Mouse (Mus musculus) heart, embryonic 15.5 days (tissue): Measurements from ENCODE around the gene Gp5. TPM values are rescaled to one million over a fixed set of nuclear protein-coding genes. Genes with fewer than 3 reads are reported as not detected.
"Not testable (repeated sequence)": the region's sequence is repeated elsewhere in the genome, so short reads cannot be mapped to it uniquely, and the experiment has no call there.

Experiments
- ATAC-seq: fragments of 200-750 bp; cut with Nextera tagmentation; replicated peaks from 2 replicates; pipeline ENCODE4 v1.8.0; 2017; ENCODE audit warnings: low read depth, moderate TSS enrichment; ENCODE audit not compliant: insufficient number of reproducible peaks, insufficient read depth, low FRiP score
- H3K27ac ChIP-seq: fragments of 300-500 bp; sonication (generic); 2 replicates; pipeline ENCODE4 v1.5.1; 2015; ENCODE audit warnings: mild to moderate bottlenecking, inconsistent platforms
- H3K27me3 ChIP-seq: fragments of 300-500 bp; sonication (generic); 2 replicates; pipeline ENCODE4 v1.6.1; 2015; ENCODE audit warnings: inconsistent platforms
- H3K36me3 ChIP-seq: fragments of 300-500 bp; sonication (generic); 2 replicates; pipeline ENCODE4 v1.6.1; 2015; ENCODE audit warnings: mild to moderate bottlenecking, inconsistent platforms
- H3K4me1 ChIP-seq: fragments of 300-500 bp; sonication (generic); replicated peaks from 2 replicates; pipeline ENCODE4 v1.6.1; 2015; ENCODE audit warnings: inconsistent platforms
- H3K4me2 ChIP-seq: fragments of 300-500 bp; sonication (generic); 2 replicates; pipeline ENCODE4 v1.6.1; 2015; ENCODE audit warnings: inconsistent platforms, mild to moderate bottlenecking, moderate library complexity
- H3K4me3 ChIP-seq: fragments of 300-500 bp; sonication (generic); 2 replicates; pipeline ENCODE4 v1.5.1; 2015; ENCODE audit warnings: mild to moderate bottlenecking, inconsistent platforms
- H3K9ac ChIP-seq: fragments of 300-500 bp; sonication (generic); 2 replicates; pipeline ENCODE4 v1.6.1; 2015; ENCODE audit warnings: mild to moderate bottlenecking, inconsistent platforms
- H3K9me3 ChIP-seq: fragments of 300-500 bp; sonication (generic); replicated peaks from 2 replicates; pipeline ENCODE4 v1.6.1; 2016; ENCODE audit warnings: inconsistent platforms
- WGBS: fragments of 180-500 bp; shearing (Covaris S2); methylation state at CpG from one replicate; pipeline ENCODE4 v1.1.7; 2015; ENCODE audit warnings: mixed read lengths; 5-methylcytosine and 5-hydroxymethylcytosine counted together
- polyA plus RNA-seq: library from polyadenylated mRNA; unstranded; fragments of >200 nt; fragmentation: Nextera tagmentation; extraction: Ambion mirVana; gene quantifications from 2 replicates; pipeline ENCODE4 v1.2.1, GENCODE M21; 2015

Gp5 gene
- polyA plus RNA-seq = 1.3 and 1.6 TPM in 2 replicates

DNA sequence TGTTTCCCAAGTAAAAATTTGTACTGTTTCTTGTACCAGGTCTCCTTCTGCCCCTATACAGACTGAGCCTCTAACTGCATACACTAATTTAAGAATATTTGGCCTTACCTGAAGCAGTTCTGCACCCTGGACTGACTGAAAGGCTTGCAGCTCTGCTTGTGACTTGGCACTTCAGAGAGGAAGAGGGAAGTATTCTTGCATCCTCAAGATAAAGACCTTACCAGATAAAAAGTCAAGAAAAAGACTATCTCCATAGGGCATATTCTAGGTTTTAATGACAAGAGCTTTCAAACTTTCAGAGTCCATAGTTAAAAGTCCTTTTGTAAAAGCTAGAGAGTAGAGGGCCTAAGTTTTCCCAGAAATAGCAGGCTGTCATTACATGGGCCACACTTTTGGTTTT, at the start of gene Gp5:
Gene Gp5 (minus strand): TSS at position 133 of the 400 bp plus-strand sequence.
- Histone ChIP-seq H3K27me3 (peaks cover 61% of the 10 kb centered on the region), H3K36me3 (no peaks in the 10 kb centered on the region; the same call in 1 of the 2 replicates), H3K4me2 (peak within 1 kb of the TSS; percentile 99), H3K9me3 (no peaks in the 10 kb centered on the region), H3K9ac (no peak within 1 kb of the TSS), H3K4me3 (peak within 1 kb of the TSS; percentile 60), H3K27ac (no peak within 1 kb of the TSS), H3K4me1 (peaks cover 22% of the 10 kb centered on the region)
- ATAC-seq = no peak

DNA sequence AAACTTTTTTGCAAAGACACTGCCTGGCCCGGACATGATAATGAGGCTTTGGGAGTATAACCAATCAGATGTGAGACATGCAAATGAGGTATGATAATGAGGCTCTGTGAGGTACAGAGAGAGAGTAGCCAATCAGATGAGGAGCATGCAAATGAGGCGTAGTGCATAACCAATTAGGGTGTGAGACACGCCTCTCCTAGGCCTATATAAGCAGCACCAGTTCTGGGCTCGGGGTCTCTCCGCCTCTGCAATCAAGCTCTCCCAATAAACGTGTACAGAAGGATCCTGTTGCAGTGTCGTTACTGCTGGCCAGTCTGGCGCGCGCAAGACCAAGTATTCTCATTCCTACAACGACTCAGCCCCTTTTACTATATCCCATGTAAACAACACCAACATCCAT, 42.9 kb upstream of the Gp5 start:
- H3K4me3 ChIP-seq, H3K9me3 ChIP-seq, H3K27me3 ChIP-seq, H3K9ac ChIP-seq, ATAC-seq, H3K4me2 ChIP-seq, H3K27ac ChIP-seq, H3K4me1 ChIP-seq: not testable (repeated sequence)
- peaks cover 21% of the 10 kb centered on the region for H3K36me3 ChIP-seq
- 97% methylated on average over 11 of the region's 11 CpGs for WGBS

DNA sequence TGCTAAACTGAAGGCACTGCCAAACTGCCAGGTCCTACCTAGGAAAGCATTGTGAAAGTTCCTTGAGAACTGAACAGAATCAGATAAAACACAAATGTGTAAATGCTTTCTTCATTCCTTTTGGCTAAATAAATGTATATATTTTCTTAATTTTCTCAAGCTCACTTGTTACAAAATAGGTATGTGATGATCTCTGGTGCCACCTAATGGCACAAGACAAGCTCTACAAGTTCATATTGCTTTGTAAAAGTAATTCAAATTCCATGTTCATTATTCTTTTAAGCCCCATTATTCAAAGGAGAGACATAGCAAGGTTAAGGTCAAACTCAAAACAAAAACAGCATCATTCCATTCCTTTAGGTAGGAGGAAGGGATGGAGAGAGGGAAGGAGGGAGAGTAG, 3.7 kb upstream of the Gp5 start:
- Histone ChIP-seq H3K9me3 (no peaks in the 10 kb centered on the region), H3K36me3 (no peaks in the 10 kb centered on the region; the same call in 1 of the 2 replicates), H3K9ac (no peak overlapping the region), H3K27ac (no peak overlapping the region), H3K27me3 (peaks cover 28% of the 10 kb centered on the region), H3K4me1 (peaks cover 8% of the 10 kb centered on the region), H3K4me2 (no peak overlapping the region), H3K4me3 (no peak overlapping the region)
- ATAC-seq = no peak

DNA sequence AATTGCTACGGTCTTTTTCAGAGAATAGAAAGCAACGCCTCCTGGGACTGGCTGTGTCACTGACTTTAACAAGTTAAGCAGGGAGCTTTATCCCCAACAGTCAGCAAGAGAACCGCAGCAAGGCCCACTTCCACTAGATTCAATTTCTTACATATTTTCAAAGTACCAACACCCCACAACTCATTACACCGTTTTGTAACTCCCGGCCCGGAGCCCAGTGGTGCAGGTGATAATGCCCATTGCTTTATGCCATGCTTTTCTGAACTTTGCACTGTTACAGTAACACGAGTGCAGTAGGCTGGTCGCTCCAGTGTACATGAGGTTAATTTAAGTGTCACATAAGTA, 436 bp downstream of the Gp5 start:
- H3K27me3 ChIP-seq = peaks cover 65% of the 10 kb centered on the region
- H3K9ac ChIP-seq = no peak overlapping the region
- no peak overlapping the region for H3K4me3 ChIP-seq
- WGBS = 59% methylated on average over 8 of the region's 8 CpGs
- no peaks in the 10 kb centered on the region for H3K9me3 ChIP-seq
- ATAC-seq = no peak
- H3K36me3 ChIP-seq = no peaks in the 10 kb centered on the region
- no peak overlapping the region for H3K27ac ChIP-seq
- H3K4me1 ChIP-seq = peaks cover 22% of the 10 kb centered on the region
- peak overlapping the region; percentile 99; the same call in 1 of the 2 replicates for H3K4me2 ChIP-seq

DNA sequence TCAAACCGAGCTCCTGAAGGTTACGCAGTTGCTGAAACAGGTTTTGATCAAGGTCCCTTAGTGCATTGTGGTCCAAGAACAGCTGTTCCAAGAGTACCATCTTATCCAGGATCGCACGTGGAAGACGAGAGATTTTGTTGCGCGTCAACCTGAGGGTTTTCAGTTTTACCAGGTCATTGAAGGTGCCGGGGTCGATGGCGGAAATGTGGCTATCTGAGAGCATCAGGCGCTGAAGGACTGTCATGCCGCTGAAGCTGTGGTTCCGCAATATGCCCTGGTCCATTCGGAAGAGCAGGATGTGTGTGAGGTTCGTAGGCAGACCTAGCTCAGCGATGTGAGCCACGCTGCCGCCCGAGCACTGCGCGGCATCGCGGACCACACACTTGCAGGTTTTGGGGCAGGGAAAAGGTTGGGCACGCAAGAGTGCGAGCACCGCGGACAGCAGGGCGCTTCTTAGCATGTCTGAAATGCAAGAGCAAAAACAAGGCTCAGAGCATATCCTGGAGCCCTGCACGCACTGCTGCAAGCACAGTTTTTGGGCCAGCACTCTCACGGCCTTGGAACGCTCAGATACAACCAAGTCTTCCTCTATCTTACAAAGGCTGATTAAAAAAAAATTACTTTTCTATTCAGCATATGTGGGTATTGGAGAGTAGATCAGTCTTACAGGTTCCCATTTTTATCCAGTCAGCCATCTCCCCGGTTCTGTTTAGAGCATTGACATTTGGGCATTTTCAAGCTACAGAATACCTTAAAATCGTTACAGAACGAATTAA, 996 bp downstream of the Gp5 start:
- no peak for ATAC-seq

DNA sequence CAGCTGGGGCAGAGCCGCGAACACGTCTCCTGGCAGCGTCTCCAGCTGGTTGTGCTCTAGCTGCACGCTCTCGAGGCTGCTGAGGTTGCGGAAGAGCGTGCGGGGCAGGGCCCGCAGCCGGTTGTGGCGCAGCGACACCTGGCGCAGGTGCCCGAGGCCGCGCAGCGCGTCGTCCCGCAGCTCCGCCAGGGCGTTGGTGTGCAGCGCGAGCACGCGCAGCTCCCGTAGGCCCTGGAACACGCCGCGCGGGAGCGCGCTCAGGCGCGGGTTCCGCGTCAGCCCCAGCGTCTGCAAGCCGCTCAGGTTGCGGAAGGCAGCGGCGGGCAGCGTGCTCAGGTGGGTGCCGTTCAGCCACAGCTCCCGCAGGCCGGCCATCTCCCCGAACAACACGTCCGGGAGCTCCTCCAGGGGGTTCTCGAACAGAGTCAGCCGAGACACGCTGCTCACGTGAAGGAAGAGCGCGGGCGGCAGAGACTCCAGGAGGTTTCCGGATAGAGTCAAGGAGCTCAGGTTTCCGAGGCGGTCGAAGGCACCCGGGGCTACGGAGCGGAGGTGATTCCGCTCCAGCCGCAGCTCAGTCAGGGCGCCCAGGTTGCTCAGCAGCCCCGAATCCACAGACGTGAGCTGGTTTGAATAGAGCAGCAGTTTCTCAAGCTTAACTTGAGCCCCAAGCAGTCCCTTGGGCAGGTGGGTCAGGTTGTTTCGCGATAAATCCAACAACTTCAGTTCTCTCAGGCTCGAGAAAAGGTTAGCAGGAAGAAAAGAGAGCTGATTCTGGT, 1.8 kb downstream of the Gp5 start:
- ATAC-seq = peak; percentile 58; the same call in 1 of the 2 replicates
- H3K27me3 ChIP-seq = peaks cover 73% of the 10 kb centered on the region
- H3K9me3 ChIP-seq = no peaks in the 10 kb centered on the region
- under 1% methylated on average over 72 of the region's 72 CpGs for WGBS
- H3K4me3 ChIP-seq = peak overlapping the region; percentile 60
- H3K27ac ChIP-seq = no peak overlapping the region
- H3K36me3 ChIP-seq = no peaks in the 10 kb centered on the region
- peaks cover 22% of the 10 kb centered on the region for H3K4me1 ChIP-seq
- peak overlapping the region; percentile 49 for H3K9ac ChIP-seq
- peak overlapping the region; percentile 99 for H3K4me2 ChIP-seq

More for the DNA sequence above, 996 bp downstream of the Gp5 start:
- Histone ChIP-seq H3K9ac (no peak overlapping the region), H3K36me3 (no peaks in the 10 kb centered on the region), H3K27me3 (peaks cover 65% of the 10 kb centered on the region), H3K4me2 (peak overlapping the region; percentile 99), H3K9me3 (no peaks in the 10 kb centered on the region), H3K4me1 (peaks cover 22% of the 10 kb centered on the region), H3K27ac (no peak overlapping the region), H3K4me3 (peak overlapping the region; percentile 60)
- 6% methylated on average over 34 of the region's 34 CpGs for WGBS

DNA sequence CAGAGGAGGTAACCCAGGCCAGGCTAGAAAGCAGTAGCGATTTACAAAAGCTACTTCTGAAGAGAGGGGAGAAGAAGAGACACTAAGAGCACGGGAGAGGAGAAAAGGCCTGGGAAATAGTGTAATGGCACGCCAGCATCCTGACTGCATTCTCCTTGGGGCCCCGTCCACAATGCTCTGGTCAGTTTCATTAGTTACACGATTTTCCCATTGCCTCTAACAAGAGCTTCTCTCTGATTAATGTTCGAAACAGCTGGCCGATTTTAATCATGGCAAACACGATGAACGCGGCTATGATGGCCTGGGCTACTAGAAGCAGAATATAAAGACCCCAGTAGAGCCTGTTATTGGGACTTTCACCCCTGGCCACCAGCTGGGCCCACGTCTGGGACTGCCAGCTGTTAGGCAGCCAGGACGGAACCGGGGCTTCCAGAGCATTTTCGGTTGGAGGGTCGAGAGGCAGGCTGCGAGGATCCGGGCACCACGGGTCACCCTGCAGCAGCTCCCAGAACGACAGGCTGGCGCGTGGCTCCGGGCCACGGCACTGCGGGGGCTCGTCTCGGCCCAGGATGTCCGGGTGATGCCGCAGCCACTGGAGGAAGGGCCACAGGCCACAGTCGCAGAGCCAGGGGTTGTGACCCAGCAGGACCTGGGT, 2.5 kb downstream of the Gp5 start:
- Histone ChIP-seq H3K9ac (peak overlapping the region; percentile 49), H3K4me3 (peak overlapping the region; percentile 60), H3K27ac (no peak overlapping the region), H3K36me3 (no peaks in the 10 kb centered on the region), H3K4me2 (peak overlapping the region; percentile 99), H3K4me1 (peaks cover 22% of the 10 kb centered on the region), H3K9me3 (no peaks in the 10 kb centered on the region), H3K27me3 (peaks cover 77% of the 10 kb centered on the region)
- peak; percentile 10; the same call in 1 of the 2 replicates for ATAC-seq
- WGBS = 17% methylated on average over 29 of the region's 29 CpGs

DNA sequence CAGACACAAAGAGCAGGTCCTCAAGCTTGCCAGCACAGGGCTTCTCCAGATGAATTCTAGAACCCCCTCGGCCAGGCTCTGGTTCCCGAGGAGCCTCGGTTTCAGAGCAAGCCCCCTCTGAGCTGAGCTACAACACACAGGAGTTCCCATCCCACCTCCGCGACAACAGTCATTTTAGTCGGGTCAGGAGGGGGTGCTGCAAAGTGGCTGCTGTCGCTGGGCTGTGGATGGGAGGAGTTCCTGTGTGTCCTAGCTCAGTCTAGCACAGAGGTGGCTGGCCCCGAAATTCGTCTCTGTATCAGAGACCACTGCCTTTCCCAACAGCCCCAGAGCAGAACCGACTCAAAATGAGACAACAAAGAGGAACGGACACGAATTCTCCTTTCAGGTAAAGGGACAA, 3.3 kb downstream of the Gp5 start:
- Histone ChIP-seq H3K27ac (no peak overlapping the region), H3K9me3 (no peaks in the 10 kb centered on the region), H3K4me3 (no peak overlapping the region), H3K4me1 (peaks cover 22% of the 10 kb centered on the region), H3K36me3 (no peaks in the 10 kb centered on the region), H3K27me3 (peaks cover 77% of the 10 kb centered on the region), H3K4me2 (no peak overlapping the region), H3K9ac (no peak overlapping the region)
- no peak for ATAC-seq
- 49% methylated on average over 12 of the region's 12 CpGs for WGBS

DNA sequence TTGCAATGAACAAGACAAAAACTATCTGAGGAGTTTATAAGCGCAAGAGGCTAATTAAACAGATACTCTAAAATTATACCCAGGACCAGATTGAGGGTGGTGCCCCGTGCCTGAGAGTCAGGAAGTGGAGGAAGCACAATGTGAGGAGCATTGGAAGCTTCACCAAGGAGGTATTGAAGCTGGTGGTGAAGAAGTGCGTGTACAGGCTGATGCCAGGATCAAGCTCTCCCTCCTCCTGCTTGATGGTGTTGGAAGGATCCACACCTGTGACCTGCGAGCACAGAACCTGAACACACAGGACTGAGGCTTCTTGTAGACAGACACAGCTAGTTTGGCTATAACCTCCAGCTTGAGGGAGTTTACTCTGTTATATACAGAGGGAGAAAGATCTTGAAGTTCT, 4.5 kb downstream of the Gp5 start:
- ATAC-seq = no peak
- WGBS = 76% methylated on average over 4 of the region's 4 CpGs
- H3K4me3 ChIP-seq = no peak overlapping the region
- no peak overlapping the region for H3K9ac ChIP-seq
- no peaks in the 10 kb centered on the region for H3K9me3 ChIP-seq
- H3K4me2 ChIP-seq = no peak overlapping the region
- H3K27me3 ChIP-seq = peaks cover 78% of the 10 kb centered on the region
- H3K4me1 ChIP-seq = peaks cover 22% of the 10 kb centered on the region
- no peak overlapping the region for H3K27ac ChIP-seq
- no peaks in the 10 kb centered on the region for H3K36me3 ChIP-seq

DNA sequence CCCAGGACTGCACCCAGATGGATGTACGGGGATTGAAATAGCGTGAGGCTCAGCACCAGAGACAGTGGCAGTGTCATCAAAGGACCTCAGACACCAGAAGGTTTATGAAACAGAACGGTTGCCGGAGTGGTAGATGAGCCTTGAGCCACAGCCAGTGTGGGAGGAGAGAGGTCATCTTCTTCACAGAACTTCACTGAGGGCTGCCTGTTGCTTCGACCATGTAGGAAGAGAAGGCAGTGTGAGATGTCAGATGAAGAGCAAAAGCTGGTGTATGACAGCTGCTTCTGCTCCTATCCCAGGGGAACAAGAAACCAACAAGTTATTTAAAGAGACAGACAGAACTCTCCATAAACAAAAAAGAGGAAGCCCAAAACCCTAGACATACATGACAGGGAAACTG, 6.3 kb downstream of the Gp5 start:
- no peaks in the 10 kb centered on the region for H3K9me3 ChIP-seq
- no peak overlapping the region for H3K4me2 ChIP-seq
- peaks cover 70% of the 10 kb centered on the region for H3K27me3 ChIP-seq
- no peak overlapping the region for H3K9ac ChIP-seq
- no peaks in the 10 kb centered on the region for H3K36me3 ChIP-seq
- peaks cover 14% of the 10 kb centered on the region for H3K4me1 ChIP-seq
- WGBS = 61% methylated on average over 5 of the region's 5 CpGs
- H3K27ac ChIP-seq = no peak overlapping the region
- no peak overlapping the region for H3K4me3 ChIP-seq
- no peak for ATAC-seq

DNA sequence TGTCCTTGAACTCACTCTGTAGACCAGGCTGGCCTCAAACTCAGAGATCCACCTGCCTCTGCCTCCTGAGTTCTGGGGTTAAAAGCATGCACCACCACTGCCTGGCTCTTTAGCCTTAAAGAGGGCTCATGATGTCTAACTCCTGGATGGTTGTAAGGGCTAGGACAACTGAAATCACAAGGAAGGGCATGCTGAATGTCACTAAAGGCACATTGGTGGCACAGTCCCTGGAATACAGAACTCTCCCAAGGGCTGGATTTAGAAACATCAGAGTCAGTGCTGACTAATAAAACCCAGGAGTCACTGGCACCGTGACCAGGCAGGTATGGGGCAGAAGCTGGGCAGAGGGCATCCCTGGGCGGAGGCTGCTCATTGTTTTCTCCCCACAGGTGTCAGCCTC, 7.2 kb downstream of the Gp5 start:
- WGBS = 71% methylated on average over 2 of the region's 2 CpGs
- no peak for ATAC-seq
- H3K9ac ChIP-seq = no peak overlapping the region
- no peak overlapping the region for H3K4me3 ChIP-seq
- no peak overlapping the region for H3K4me2 ChIP-seq
- no peaks in the 10 kb centered on the region for H3K9me3 ChIP-seq
- no peaks in the 10 kb centered on the region for H3K36me3 ChIP-seq
- peaks cover 62% of the 10 kb centered on the region for H3K27me3 ChIP-seq
- H3K4me1 ChIP-seq = peaks cover 6% of the 10 kb centered on the region
- no peak overlapping the region for H3K27ac ChIP-seq
